Mouse (Mus musculus) lung, embryonic 16.5 days (tissue): ENCODE data around the gene Anks1b. TPM values are rescaled to one million over a fixed set of nuclear protein-coding genes. Genes with fewer than 3 reads are reported as not detected.

ENCODE experiments used
- ATAC-seq: fragments of 200-750 bp; cut with Nextera tagmentation; 2 replicates; pipeline ENCODE4 v1.8.0; 2017; ENCODE audit warnings: low read depth, mild to moderate bottlenecking, moderate library complexity
- H3K27ac ChIP-seq: fragments of 300-500 bp; sonication (generic); 2 replicates; pipeline ENCODE4 v1.5.1; 2014; ENCODE audit warnings: mild to moderate bottlenecking, control low read depth, low read length
- H3K27me3 ChIP-seq: fragments of 300-500 bp; sonication (generic); 2 replicates; pipeline ENCODE4 v1.6.1; 2014; ENCODE audit warnings: low read depth, low read length, mixed read lengths; ENCODE audit not compliant: control insufficient read depth, insufficient read depth
- H3K36me3 ChIP-seq: fragments of 300-500 bp; sonication (generic); 2 replicates; pipeline ENCODE4 v1.6.1; 2014; ENCODE audit warnings: low read length; ENCODE audit not compliant: control insufficient read depth, insufficient read depth
- H3K4me1 ChIP-seq: fragments of 300-500 bp; sonication (generic); replicated peaks from 2 replicates; pipeline ENCODE4 v1.6.1; 2014; ENCODE audit warnings: low read length, mixed read lengths; ENCODE audit not compliant: control insufficient read depth, insufficient read depth
- H3K4me2 ChIP-seq: fragments of 300-500 bp; sonication (generic); 2 replicates; pipeline ENCODE4 v1.6.1; 2014; ENCODE audit warnings: low read depth, low read length, control low read depth
- H3K4me3 ChIP-seq: fragments of 300-500 bp; sonication (generic); 2 replicates; pipeline ENCODE4 v1.5.1; 2014; ENCODE audit warnings: mild to moderate bottlenecking, low read length, control low read depth
- H3K9ac ChIP-seq: fragments of 300-500 bp; sonication (generic); 2 replicates; pipeline ENCODE4 v1.6.1; 2014; ENCODE audit warnings: low read length, control low read depth
- H3K9me3 ChIP-seq: fragments of 300-500 bp; sonication (generic); 2 replicates; pipeline ENCODE4 v1.6.1; 2016; ENCODE audit warnings: low read length; ENCODE audit not compliant: control insufficient read depth
- WGBS: fragments of 180-500 bp; shearing (Covaris S2); extraction: QIAGEN DNeasy Blood & Tissue Kit; methylation state at CpG from one replicate; pipeline ENCODE4 v1.1.7; 2014; 5-methylcytosine and 5-hydroxymethylcytosine counted together
- polyA plus RNA-seq: library from polyadenylated mRNA; unstranded; fragments of >200 nt; fragmentation: Nextera tagmentation; extraction: Ambion mirVana; gene quantifications from 2 replicates; pipeline ENCODE4 v1.2.1, GENCODE M21; 2015

The Anks1b gene
- polyA plus RNA-seq, 1 experiment from 2014 or later = 0.20 TPM

DNA sequence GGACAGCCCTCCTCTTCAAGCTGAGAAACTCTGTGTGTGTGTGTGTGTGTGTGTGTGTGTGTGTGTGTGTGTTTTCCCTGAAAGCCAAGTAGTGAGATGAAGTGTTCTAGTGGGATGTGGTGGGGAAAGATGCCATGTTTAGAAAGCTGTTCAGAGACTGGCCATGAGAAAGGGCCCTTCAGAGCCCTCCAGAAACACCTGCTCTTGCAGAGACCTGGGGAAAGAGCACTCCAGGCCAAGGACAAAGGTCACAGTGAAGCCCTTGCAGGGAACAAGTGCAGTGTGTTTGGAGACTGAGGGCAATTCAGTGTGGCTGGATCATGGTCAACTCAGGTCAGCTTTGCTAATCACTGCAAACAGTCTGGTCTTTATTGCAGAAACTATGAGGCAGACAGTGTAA, 961.9 kb downstream of the Anks1b start:
- ATAC-seq = no peak

GRCm38 (mm10) chr10:90839611-90840335, 966.5 kb downstream of the Anks1b start:
- Histone ChIP-seq H3K27ac (no peak overlapping the region), H3K4me3 (no peak overlapping the region), H3K27me3 (no peaks in the 10 kb centered on the region), H3K9ac (no peak overlapping the region), H3K36me3 (no peaks in the 10 kb centered on the region), H3K4me2 (no peak overlapping the region), H3K9me3 (no peaks in the 10 kb centered on the region), H3K4me1 (no peaks in the 10 kb centered on the region)
- ATAC-seq = no peak
- 83% methylated on average over 9 of the region's 9 CpGs for WGBS

More for the DNA sequence above, 961.9 kb downstream of the Anks1b start:
- Histone ChIP-seq H3K4me3 (no peak overlapping the region), H3K4me1 (no peaks in the 10 kb centered on the region), H3K36me3 (no peaks in the 10 kb centered on the region), H3K4me2 (no peak overlapping the region), H3K9me3 (no peaks in the 10 kb centered on the region), H3K27me3 (peaks cover 21% of the 10 kb centered on the region), H3K27ac (no peak overlapping the region), H3K9ac (no peak overlapping the region)

GRCm38 (mm10) chr10:90842398-90842797, 969.1 kb downstream of the Anks1b start:
- Histone ChIP-seq H3K36me3 (no peaks in the 10 kb centered on the region), H3K4me1 (no peaks in the 10 kb centered on the region), H3K9me3 (no peaks in the 10 kb centered on the region), H3K27me3 (no peaks in the 10 kb centered on the region), H3K27ac (no peak overlapping the region), H3K4me3 (no peak overlapping the region), H3K4me2 (no peak overlapping the region), H3K9ac (no peak overlapping the region)
- WGBS = 79% methylated on average over 2 of the region's 2 CpGs
- ATAC-seq = no peak

- H3K9me3 ChIP-seq = no peaks in the 10 kb centered on the region
- H3K27ac ChIP-seq = no peak overlapping the region
- H3K4me2 ChIP-seq = no peak overlapping the region
- no peaks in the 10 kb centered on the region for H3K36me3 ChIP-seq
- H3K9ac ChIP-seq = no peak overlapping the region
- no peaks in the 10 kb centered on the region for H3K27me3 ChIP-seq
- no peaks in the 10 kb centered on the region for H3K4me1 ChIP-seq
- H3K4me3 ChIP-seq = no peak overlapping the region
- ATAC-seq = no peak
- WGBS = 84% methylated on average over 6 of the region's 6 CpGs
Observed at GRCm38 (mm10) chr10:90851077-90851476, 977.8 kb downstream of the Anks1b start.

GRCm38 (mm10) chr10:90851999-90852398, 978.7 kb downstream of the Anks1b start:
- no peak overlapping the region for H3K4me3 ChIP-seq
- H3K9me3 ChIP-seq = no peaks in the 10 kb centered on the region
- ATAC-seq = no peak
- no peak overlapping the region for H3K9ac ChIP-seq
- H3K27me3 ChIP-seq = no peaks in the 10 kb centered on the region
- 44% methylated on average over 11 of the region's 11 CpGs for WGBS
- no peak overlapping the region for H3K27ac ChIP-seq
- H3K36me3 ChIP-seq = no peaks in the 10 kb centered on the region
- H3K4me1 ChIP-seq = no peaks in the 10 kb centered on the region
- H3K4me2 ChIP-seq = no peak overlapping the region

GRCm38 (mm10) chr10:90852432-90852831, 979.1 kb downstream of the Anks1b start:
- Histone ChIP-seq H3K9me3 (no peaks in the 10 kb centered on the region), H3K27ac (no peak overlapping the region), H3K4me1 (no peaks in the 10 kb centered on the region), H3K9ac (no peak overlapping the region), H3K36me3 (no peaks in the 10 kb centered on the region), H3K27me3 (no peaks in the 10 kb centered on the region), H3K4me3 (no peak overlapping the region), H3K4me2 (no peak overlapping the region)
- WGBS = 63% methylated on average over 7 of the region's 7 CpGs
- no peak for ATAC-seq

DNA sequence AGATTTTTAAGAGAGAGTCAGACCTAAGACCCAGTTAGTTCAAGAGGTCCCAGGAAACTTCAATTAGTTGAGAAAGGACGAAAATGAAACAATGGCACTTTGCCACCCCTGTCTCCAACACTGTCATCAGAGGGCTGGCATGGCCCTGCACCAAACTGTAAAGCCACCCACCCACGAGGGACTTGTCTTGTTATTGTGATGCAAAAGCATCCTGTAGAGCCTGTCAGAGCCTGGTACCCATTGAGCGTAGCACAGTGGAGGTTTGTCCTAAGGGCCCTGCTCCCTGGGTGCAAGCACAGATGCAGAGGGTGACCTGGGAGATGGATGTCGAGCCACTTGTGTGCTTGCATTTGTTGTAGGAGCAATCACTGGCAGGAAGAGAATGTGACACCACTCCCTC, 983.4 kb downstream of the Anks1b start:
- Histone ChIP-seq H3K4me1 (no peaks in the 10 kb centered on the region), H3K27me3 (no peaks in the 10 kb centered on the region), H3K9ac (no peak overlapping the region), H3K9me3 (no peaks in the 10 kb centered on the region), H3K4me3 (no peak overlapping the region), H3K4me2 (no peak overlapping the region), H3K36me3 (no peaks in the 10 kb centered on the region), H3K27ac (no peak overlapping the region)
- no peak for ATAC-seq
- 43% methylated on average over 4 of the region's 4 CpGs for WGBS

GRCm38 (mm10) chr10:90859665-90860523, 986.6 kb downstream of the Anks1b start:
- Histone ChIP-seq H3K36me3 (no peaks in the 10 kb centered on the region), H3K27me3 (no peaks in the 10 kb centered on the region), H3K9me3 (no peaks in the 10 kb centered on the region), H3K4me1 (no peaks in the 10 kb centered on the region), H3K27ac (no peak overlapping the region), H3K9ac (no peak overlapping the region), H3K4me2 (no peak overlapping the region), H3K4me3 (no peak overlapping the region)
- ATAC-seq = no peak
- 74% methylated on average over 19 of the region's 19 CpGs for WGBS

GRCm38 (mm10) chr10:90863881-90864598, 990.7 kb downstream of the Anks1b start:
- H3K4me2 ChIP-seq = no peak overlapping the region
- no peaks in the 10 kb centered on the region for H3K27me3 ChIP-seq
- no peaks in the 10 kb centered on the region for H3K4me1 ChIP-seq
- no peak overlapping the region for H3K4me3 ChIP-seq
- no peaks in the 10 kb centered on the region for H3K36me3 ChIP-seq
- no peak overlapping the region for H3K9ac ChIP-seq
- no peaks in the 10 kb centered on the region for H3K9me3 ChIP-seq
- WGBS = 12% methylated on average over 10 of the region's 10 CpGs
- no peak for ATAC-seq
- H3K27ac ChIP-seq = no peak overlapping the region
